Mouse (Mus musculus): ENCODE measurements around the gene Tmem127.
"Not testable (repeated sequence)": the region's sequence is repeated elsewhere in the genome, so short reads cannot be mapped to it uniquely, and the experiment has no call there.

Gene Tmem127

GRCm38 (mm10) chr2:127247592-127248333 is at the start of gene Tmem127, which contains the start of gene Ciao1:
Tmem127 (plus strand) TSS chr2:127247908.
Ciao1 (minus strand) TSS chr2:127247816.
- peak; percentile 97 for DNase-seq

DNA sequence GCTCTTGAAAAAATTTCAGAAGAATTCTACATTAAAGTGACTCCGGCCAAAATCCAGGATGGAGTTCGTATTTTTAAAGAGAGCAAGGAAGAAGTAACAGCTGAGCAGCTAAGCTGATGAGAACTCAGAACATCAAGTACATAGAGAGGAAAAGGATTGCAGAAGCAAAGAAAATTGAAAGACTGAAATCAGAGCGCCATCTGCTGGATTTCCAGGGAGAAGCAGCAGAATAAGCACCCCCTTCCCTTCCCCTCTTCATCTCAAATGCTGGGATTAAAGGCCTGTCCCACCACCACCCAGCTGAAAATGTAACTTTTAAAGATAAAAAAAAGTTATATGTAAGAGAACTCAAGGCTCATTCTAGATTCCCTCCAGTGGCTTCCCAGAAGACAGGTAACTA is 42.8 kb upstream of the Tmem127 start:
- DNase-seq, result peak; percentile 72

- not testable (repeated sequence) for DNase-seq
Observed at GRCm38 (mm10) chr2:127205936-127206335, 41.8 kb upstream of the Tmem127 start.

- no peak for DNase-seq
Observed at GRCm38 (mm10) chr2:127206916-127207315, 40.8 kb upstream of the Tmem127 start.

DNA sequence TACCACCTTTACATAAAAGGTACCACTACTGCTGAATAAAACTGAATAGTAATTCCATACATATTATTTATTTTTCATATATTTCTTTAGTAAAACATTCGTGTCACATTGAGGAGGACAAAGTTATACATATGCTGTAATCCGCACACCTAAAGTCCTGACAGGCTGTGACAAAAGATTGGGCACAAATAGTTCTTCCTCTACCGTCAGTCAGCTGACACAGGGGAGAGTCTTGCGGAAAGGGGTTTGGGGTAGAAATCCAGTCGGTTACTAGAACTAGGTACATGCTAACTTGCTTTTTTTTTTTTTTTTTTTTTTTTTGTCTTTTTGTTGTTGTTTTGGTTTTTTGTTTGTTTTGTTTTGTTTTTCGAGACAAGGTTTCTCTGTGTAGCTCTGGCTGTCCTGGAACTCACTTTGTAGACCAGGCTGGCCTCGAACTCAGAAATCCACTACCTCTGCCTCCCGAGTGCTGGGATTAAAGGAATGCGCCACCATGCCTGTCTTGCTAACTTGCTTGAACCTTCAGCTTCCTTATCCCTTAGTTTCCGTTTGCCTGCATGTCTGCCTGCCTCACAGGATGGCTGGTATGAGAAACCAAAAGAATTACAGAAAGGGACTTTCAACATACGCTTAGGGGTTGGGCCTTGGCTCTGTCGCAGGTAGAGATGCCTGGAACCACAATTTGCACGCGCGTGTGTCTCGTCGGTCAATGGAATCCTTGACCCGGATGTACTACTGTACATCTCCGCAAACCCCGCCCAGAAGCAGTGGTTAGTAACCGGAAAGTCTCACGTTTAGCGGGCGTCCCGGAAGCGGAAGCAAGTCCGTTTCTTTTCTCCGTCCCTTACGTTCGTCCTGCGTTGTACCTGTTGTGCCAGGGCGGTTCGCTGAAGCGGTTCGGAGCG is 39.9 kb upstream of the Tmem127 start, which contains the start of the genes 1810024B03Rik and Snrnp200:
1810024B03Rik (minus strand) TSS at position 734 of the 905 bp plus-strand sequence.
Snrnp200 (plus strand) TSS at position 840 of the 905 bp plus-strand sequence.
- DNase-seq, result peak; percentile 86

DNA sequence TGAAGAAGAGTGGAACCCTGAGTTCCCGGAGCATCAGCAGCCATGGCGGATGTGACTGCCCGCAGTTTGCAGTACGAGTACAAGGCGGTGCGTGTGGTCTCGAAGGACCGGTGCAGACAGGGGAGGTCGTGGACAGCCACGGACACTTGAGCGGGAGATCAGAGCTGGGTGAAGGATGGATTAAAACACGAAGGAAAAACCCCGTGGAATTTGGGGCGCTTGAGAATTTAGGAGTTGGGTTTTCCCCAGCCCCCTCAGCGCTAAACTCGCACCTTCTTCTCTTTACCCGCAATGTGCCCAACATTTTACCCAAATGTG is 39.3 kb upstream of the Tmem127 start:
- DNase-seq, result no peak

GRCm38 (mm10) chr2:127210701-127211100 is 37.0 kb upstream of the Tmem127 start:
- no peak for DNase-seq

DNA sequence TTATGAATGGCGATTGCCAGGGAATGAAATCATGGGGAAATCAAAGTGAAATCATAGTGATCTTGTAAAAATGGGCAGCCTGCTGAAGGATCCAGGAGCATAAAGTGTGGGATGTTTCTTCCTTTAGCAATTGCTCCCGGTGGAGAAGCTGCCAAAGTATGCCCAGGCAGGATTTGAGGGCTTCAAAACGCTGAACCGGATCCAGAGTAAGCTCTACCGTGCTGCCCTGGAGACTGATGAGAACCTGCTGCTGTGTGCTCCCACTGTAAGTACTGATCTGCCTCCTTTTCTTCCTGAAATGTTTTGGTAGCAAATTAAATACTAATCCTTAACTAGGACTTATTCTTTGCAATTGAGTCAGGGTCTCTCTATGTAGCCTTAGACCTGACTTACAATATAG is 30.0 kb upstream of the Tmem127 start:
- DNase-seq, result no peak

DNA sequence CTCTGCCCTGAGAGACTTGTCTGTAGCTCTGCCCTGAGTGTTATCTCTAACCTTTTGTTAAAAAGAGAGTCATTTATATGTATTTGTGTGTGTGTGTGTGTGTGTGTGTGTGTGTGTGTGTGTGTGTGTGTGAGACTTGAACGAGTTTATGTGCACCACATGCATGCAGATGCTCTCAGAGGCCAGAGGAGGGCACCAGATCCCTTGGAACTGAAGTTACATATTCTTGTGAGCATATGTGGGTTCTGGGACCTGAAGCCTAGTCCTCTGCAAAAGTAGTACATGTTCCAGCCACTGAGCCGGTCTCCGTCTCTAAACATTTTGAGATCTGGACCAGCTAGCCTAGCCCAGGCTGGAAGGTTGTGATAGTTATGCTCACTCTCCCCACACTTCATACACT is 22.4 kb upstream of the Tmem127 start:
- DNase-seq, result no peak

DNA sequence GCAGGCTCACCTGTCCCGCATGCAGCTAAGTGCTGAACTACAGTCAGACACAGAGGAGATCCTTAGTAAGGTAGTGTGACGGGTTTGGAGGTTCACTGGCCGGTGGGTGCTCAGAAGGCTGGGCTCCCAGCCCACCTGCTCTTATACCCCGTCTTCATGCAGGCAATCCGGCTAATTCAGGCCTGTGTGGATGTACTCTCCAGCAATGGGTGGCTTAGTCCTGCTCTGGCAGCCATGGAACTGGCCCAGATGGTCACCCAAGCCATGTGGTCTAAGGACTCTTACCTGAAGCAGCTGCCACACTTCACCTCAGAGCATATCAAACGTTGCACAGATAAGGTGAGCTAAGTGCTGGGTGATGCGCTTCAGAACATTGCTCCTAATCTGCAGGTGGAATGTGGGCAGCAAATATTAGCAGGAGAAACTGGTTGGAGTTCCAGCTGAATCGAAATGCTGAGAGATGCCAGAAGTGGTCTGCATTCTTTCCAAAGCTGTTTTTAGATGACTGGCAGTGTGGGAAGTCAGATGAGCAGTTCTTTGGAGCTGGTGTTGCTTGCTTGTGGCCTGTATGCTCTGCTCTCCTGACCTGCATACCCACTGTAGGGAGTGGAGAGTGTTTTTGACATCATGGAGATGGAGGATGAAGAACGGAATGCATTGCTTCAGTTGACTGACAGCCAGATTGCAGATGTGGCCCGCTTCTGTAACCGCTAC is 9.7 kb upstream of the Tmem127 start:
- no peak for DNase-seq

- DNase-seq, result no peak
Observed at GRCm38 (mm10) chr2:127240065-127240464, 7.6 kb upstream of the Tmem127 start.

DNA sequence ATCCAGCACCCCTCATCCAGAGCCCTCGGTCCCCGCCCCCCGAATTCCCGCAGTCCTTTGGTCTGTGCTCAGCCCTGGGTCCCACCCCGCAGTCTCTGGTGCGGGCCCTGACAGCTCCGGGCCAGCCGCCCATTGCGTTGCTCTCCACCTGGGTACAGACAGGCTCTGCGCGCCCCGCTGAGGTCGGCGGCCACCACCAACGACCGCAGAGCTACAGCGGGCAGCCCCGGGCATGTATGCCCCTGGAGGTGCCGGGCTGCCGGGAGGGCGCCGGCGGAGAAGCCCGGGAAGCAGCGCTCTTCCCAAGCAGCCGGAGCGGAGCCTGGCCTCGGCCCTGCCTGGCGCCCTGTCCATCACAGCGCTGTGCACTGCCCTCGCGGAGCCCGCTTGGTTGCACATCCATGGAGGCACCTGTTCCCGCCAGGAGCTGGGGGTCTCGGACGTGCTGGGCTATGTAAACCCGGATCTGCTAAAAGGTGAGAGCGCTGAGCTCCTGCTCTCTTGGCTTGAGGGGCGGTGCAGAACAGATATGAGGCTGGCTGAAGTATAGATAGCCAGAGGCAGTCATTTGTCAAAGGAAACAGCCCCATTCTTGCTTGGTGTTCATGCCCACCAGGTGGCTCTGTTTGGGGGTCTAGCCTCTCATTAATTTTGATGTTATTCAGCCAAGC is 761 bp downstream of the Tmem127 start:
- DNase-seq, result peak; percentile 51

- DNase-seq, result no peak
Observed at GRCm38 (mm10) chr2:127250291-127251008, 2.7 kb downstream of the Tmem127 start.

- no peak for DNase-seq
Observed at GRCm38 (mm10) chr2:127251457-127251856, 3.7 kb downstream of the Tmem127 start.

- no peak for DNase-seq
Observed at GRCm38 (mm10) chr2:127251880-127252527, 4.3 kb downstream of the Tmem127 start.

DNA sequence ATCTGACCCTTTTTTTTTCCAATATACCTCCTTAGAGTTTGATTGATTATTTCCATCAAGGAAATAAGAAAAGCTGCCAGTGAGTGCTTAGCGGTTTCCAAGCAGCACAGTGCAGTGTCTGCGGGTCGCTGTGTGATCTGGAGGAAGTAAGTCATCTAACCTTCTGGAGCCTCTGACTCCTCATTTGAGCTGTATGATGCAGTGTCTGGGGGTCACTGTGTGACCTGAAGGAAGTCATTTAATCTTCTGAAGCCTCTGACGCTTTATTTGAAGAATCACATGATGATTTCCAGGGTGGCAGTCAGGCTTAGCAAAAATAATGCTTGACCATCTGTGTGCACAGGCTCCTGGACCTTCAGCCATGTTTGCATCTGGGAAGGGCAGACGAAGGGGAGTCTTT is 5.1 kb downstream of the Tmem127 start:
- DNase-seq, result no peak

DNA sequence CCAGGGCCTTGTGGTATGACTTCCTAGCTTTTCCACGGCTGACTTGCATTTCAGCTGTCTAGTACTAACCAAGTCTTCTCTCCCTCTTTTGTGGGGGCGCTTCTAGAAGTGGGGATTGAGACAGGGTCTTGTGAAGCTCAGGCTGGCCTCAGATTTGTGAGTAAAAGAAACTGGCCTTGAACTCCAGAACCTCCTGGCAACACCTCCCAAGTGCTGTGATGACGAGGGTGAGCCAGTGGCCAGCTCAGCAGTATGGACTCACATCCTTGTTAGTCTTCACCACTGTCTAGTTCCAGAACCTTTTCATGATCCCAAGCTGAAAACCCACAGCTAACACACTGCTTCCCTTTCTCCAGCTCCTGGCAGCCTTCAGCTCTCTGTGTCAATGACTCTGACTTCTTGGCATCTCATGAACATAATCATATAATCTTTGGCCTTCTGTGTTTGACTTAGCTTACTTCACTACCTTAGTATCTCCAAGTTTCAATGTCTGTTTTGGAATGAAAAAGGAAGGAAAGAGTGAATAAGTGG is 7.0 kb downstream of the Tmem127 start:
- DNase-seq, result no peak

DNA sequence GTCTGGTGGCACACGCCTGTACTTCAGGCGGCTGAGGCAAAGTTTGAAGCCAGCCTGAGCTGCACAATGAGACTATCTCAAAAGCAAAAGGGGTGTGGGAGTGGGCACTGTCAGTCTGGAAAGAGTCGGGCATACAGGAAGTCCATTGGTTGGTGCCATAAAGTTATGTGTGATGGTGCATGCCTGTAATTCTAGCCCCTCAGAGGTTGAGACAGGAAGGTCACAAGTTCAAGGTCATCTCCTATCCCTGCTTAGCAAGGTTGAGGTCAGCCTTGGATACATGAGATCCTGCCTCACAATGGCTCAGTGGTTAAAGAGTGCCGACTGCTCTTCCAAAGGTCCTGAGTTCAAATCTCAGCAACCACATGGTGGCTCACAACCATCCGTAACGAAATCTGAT is 7.6 kb downstream of the Tmem127 start:
- DNase-seq, result no peak

DNA sequence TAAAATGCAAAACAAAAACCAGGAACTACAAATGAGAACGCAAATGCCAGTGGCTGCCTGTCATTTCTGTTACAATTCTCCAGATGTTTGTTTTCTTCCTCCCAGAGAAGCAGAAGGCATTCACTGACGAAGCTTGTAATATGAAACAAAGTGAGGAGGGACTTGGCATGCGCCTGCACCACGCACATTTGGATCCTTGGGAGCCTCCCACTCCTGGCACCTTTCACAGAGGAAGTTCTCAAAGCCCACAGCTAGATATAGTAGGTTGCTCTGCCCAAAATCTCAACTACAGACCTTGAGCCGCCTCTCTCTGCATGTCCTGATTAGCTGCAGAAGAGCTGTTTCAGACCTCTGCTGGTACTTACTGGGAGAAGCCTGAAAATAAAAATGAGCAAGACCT is 11.6 kb downstream of the Tmem127 start:
- no peak for DNase-seq

- no peak for DNase-seq
Observed at GRCm38 (mm10) chr2:127262480-127262879, 14.8 kb downstream of the Tmem127 start.

DNA sequence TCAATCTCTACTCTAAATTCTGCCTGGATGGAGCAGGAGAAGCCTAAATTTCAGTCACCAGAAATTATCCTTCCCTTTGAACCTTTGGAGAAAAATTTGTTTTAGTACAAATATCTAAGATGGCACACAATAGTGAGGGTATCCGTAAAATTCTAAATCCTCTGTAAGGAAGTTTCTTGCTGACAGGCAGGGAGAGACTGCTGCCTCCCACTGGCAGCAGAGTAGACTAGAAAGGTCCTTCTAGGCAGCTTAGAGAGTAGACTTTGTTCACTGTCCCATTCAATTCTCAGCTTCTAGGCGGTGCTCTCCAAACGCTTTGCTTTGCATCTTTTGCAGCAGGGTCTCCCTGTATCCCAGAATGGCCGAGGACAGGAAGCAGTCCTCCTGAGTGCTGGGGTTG is 20.1 kb downstream of the Tmem127 start:
- no peak for DNase-seq

Measured in right cerebral cortex, postnatal 4 days (tissue).